Mouse (Mus musculus) heart, adult 10 weeks (tissue): ENCODE results near the gene Adcy9. TPM values are rescaled to one million over a fixed set of nuclear protein-coding genes. Genes with fewer than 3 reads are reported as not detected.

Source experiments
- polyA plus RNA-seq: library from polyadenylated mRNA; stranded (reverse); fragments of 350-450 nt; fragmentation: Illumina TruSeq; extraction: RNeasy Lipid Tissue Mini Kit (QIAGEN cat#74804); gene quantifications from one replicate; pipeline ENCODE4 v1.2.3, GENCODE M21; 2014; ENCODE audit warnings: low read depth, low replicate concordance

The Adcy9 gene
- polyA plus RNA-seq: 12.4 TPM

DNA sequence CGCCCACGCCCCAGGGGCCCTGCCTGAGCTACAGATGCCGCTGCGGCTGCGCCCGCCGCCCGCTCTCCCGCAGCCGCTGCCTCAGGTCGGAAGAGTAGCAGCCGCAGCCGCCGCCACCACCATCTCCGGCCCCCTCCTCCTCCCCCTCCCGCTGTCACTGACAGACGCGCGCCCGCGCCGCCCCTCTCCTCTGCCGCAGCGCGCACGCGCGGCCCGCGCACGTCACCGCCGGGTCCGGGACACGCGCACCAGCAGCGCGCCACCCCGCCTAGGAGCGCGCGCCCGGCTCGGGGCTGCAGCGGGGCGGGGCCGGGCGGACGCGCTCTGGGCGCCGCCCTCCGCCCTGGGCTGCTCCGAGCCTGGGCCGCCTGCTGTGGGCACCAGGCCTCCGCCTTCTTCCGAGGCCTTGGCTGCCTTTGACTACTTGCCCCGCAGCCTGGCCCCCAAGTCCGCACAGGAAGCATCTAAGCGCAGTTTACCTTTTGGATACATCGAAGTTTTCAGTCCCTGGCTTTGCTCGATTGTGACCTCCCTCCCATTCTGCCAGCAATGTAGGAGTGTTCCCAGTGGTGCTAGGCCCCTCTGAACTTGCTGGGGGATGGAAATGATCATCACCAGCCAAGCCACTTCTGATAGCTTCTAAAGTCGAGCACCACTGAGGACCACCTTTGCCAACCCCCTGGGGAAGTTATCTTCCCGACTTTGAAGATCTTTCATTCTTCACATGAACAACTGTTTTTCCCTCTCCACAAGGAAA lies at the start of gene Adcy9:
Gene Adcy9 (minus strand): TSS at position 201 of the 757 bp plus-strand sequence.

Other genes with a start within 250 kb of the Adcy9 start
- 7.9 TPM for gene Crebbp, start 206.5 kb downstream of the Adcy9 start, polyA plus RNA-seq
- 725 TPM for gene Srl, start 121.3 kb upstream of the Adcy9 start, polyA plus RNA-seq
- gene Tfap4, start 139.4 kb upstream of the Adcy9 start, polyA plus RNA-seq: 1.9 TPM
- gene Glis2, start 174.2 kb upstream of the Adcy9 start, polyA plus RNA-seq: 10.6 TPM
- 112 TPM for gene Pam16, start 204.5 kb upstream of the Adcy9 start, polyA plus RNA-seq
- 12.0 TPM for gene Vasn, start 219.4 kb upstream of the Adcy9 start, polyA plus RNA-seq
- gene Dnaja3, start 219.5 kb upstream of the Adcy9 start, polyA plus RNA-seq: 130 TPM